ENCODE assay signal across 7 mouse cellular contexts in genomic region chr7:75847489-75847888, GRCm38 (mm10). TPM values are rescaled to one million over a fixed set of nuclear protein-coding genes. Genes with fewer than 3 reads are reported as not detected.
A peak's percentile ranks its signal among the peaks of the same experiment; 100 is the strongest.
DNase-seq lines count a peak whose midpoint lies in the region; ATAC-seq and TF ChIP-seq lines count a peak whose summit lies in the region.

No protein-coding gene starts in this region.

- H3K4me1 ChIP-seq in lung, embryonic 15.5 days, result peaks cover 27% of the 10 kb centered on the region
- H3K4me1 ChIP-seq in forebrain, embryonic 12.5 days, result peaks cover 33% of the 10 kb centered on the region
- peaks cover 12% of the 10 kb centered on the region for H3K4me1 ChIP-seq in limb, embryonic 14.5 days (ENCODE audit: control insufficient read depth, insufficient read depth, low read length)
- peaks cover 13% of the 10 kb centered on the region; the same call in 1 of the 2 replicates for H3K4me1 ChIP-seq in stomach, embryonic 15.5 days

- TF ChIP-seq POLR2A in limb, embryonic 14.5 days (IDR thresholded peaks at IDR 0.05; ENCODE audit: borderline replicate concordance, extremely low read depth, insufficient read depth, insufficient read length), result no peak

- H3K9ac ChIP-seq in lung, embryonic 15.5 days, result peak overlapping the region; percentile 31
- H3K9ac ChIP-seq in forebrain, embryonic 12.5 days, result 0 out of 2 replicates have a peak overlapping the region, but pooled peaks have one; percentile 41
- H3K9ac ChIP-seq in limb, embryonic 14.5 days (ENCODE audit: low read depth, low read length, severe bottlenecking), result peak overlapping the region; percentile 44
- no peak overlapping the region; the same call in 1 of the 2 replicates for H3K9ac ChIP-seq in stomach, embryonic 15.5 days

- DNase-seq in lung, postnatal 14 days, result no peak
- no peak for DNase-seq in limb, embryonic 14.5 days (ENCODE audit: low spot score)
- no peak for DNase-seq in c-Kit-positive CD71-positive TER-119-positive erythroid progenitor cells, embryonic 14.5 days (ENCODE audit: low spot score)
- DNase-seq in left cerebral cortex, adult 11 months (ENCODE audit: low spot score), result no peak

- H3K36me3 ChIP-seq in lung, embryonic 15.5 days, result no peaks in the 10 kb centered on the region
- no peaks in the 10 kb centered on the region; the same call in 1 of the 2 replicates for H3K36me3 ChIP-seq in forebrain, embryonic 12.5 days (replicated peaks)
- peaks cover 9% of the 10 kb centered on the region; the same call in 1 of the 2 replicates for H3K36me3 ChIP-seq in limb, embryonic 14.5 days (ENCODE audit: control insufficient read depth, insufficient read depth, low read length)
- no peaks in the 10 kb centered on the region for H3K36me3 ChIP-seq in stomach, embryonic 15.5 days

- 4% methylated on average over 6 of the region's 6 CpGs for WGBS in lung, embryonic 15.5 days
- 15% methylated on average over 6 of the region's 6 CpGs for WGBS in forebrain, embryonic 12.5 days
- WGBS in limb, embryonic 14.5 days, result 7% methylated on average over 6 of the region's 6 CpGs
- WGBS in stomach, embryonic 15.5 days, result 10% methylated on average over 6 of the region's 6 CpGs

- H3K4me2 ChIP-seq in lung, embryonic 15.5 days, result peak overlapping the region; percentile 58
- peak overlapping the region; percentile 91 for H3K4me2 ChIP-seq in forebrain, embryonic 12.5 days
- peak overlapping the region; percentile 50 for H3K4me2 ChIP-seq in limb, embryonic 14.5 days (replicated peaks; ENCODE audit: low read depth, low read length, severe bottlenecking)
- H3K4me2 ChIP-seq in stomach, embryonic 15.5 days, result peak overlapping the region; percentile 62

- peak overlapping the region; percentile 75; the same call in 1 of the 2 replicates for H3K27ac ChIP-seq in lung, embryonic 15.5 days
- H3K27ac ChIP-seq in forebrain, embryonic 12.5 days, result peak overlapping the region; percentile 21; the same call in 1 of the 2 replicates
- peak overlapping the region; percentile 67 for H3K27ac ChIP-seq in limb, embryonic 14.5 days (replicated peaks; ENCODE audit: low read depth, low read length)
- H3K27ac ChIP-seq in stomach, embryonic 15.5 days, result peak overlapping the region; percentile 90; the same call in 1 of the 2 replicates

- no peaks in the 10 kb centered on the region for H3K27me3 ChIP-seq in lung, embryonic 15.5 days
- H3K27me3 ChIP-seq in forebrain, embryonic 12.5 days, result no peaks in the 10 kb centered on the region
- H3K27me3 ChIP-seq in limb, embryonic 14.5 days (ENCODE audit: control insufficient read depth, insufficient read depth, low read length), result no peaks in the 10 kb centered on the region
- H3K27me3 ChIP-seq in stomach, embryonic 15.5 days (replicated peaks), result no peaks in the 10 kb centered on the region

- H3K4me3 ChIP-seq in lung, embryonic 15.5 days, result peak overlapping the region; percentile 99
- H3K4me3 ChIP-seq in forebrain, embryonic 12.5 days (replicated peaks), result peak overlapping the region; percentile 81
- H3K4me3 ChIP-seq in limb, embryonic 14.5 days (replicated peaks; ENCODE audit: low read length), result peak overlapping the region; percentile 89
- peak overlapping the region; percentile 91 for H3K4me3 ChIP-seq in stomach, embryonic 15.5 days (replicated peaks)

- 0 out of 2 replicates have a peak, but pooled peaks have one; percentile 0 for ATAC-seq in lung, embryonic 15.5 days (ENCODE audit: borderline replicate concordance, extremely low read depth, low FRiP score, low TSS enrichment)
- no peak for ATAC-seq in forebrain, embryonic 12.5 days (ENCODE audit: low FRiP score)
- ATAC-seq in limb, embryonic 14.5 days (ENCODE audit: low FRiP score, low read depth), result 0 out of 2 replicates have a peak, but pooled peaks have one; percentile 1
- ATAC-seq in stomach, embryonic 15.5 days (ENCODE audit: insufficient read depth, low FRiP score, low read depth), result no peak

- no peaks in the 10 kb centered on the region for H3K9me3 ChIP-seq in lung, embryonic 15.5 days
- H3K9me3 ChIP-seq in forebrain, embryonic 12.5 days, result no peaks in the 10 kb centered on the region
- H3K9me3 ChIP-seq in limb, embryonic 14.5 days (ENCODE audit: control insufficient read depth, low read length), result no peaks in the 10 kb centered on the region
- H3K9me3 ChIP-seq in stomach, embryonic 15.5 days, result no peaks in the 10 kb centered on the region

RNA-seq across cellular contexts. Expression of gene Klhl25, which starts 0.6 kb away (rescaled TPM):
- polyA plus RNA-seq in lung, embryonic 15.5 days (2015; fragmentation: Nextera tagmentation; extraction: Ambion mirVana), result 20.4 and 20.9 TPM in 2 replicates
- 24.8 and 25.6 TPM in 2 replicates for polyA plus RNA-seq in forebrain, embryonic 12.5 days (2016; fragmentation: Nextera tagmentation; extraction: Ambion mirVana)
- 17.2 and 20.8 TPM in 2 replicates for polyA plus RNA-seq in limb, embryonic 14.5 days (2012; rRNA removed)
- polyA plus RNA-seq in limb, embryonic 14.5 days (2014; fragmentation: Nextera tagmentation; extraction: Ambion mirVana), result 17.9 and 19.4 TPM in 2 replicates
- 11.5 TPM in 2 replicates for polyA plus RNA-seq in stomach, embryonic 15.5 days (2015; fragmentation: Nextera tagmentation; extraction: Ambion mirVana)

Comparison
In these comparisons a context has a peak if more than half of its experiments do, and no peak if none do; other contexts are left out.
1. ATAC-seq: peak in lung, embryonic 15.5 days (single experiment) and limb, embryonic 14.5 days (single experiment); none in forebrain, embryonic 12.5 days (single experiment) and stomach, embryonic 15.5 days (single experiment).
2. H3K27ac ChIP-seq: peak in every context shown above with its lines; median percentile 90 in stomach, embryonic 15.5 days; 75 in lung, embryonic 15.5 days; 67 in limb, embryonic 14.5 days; 21 in forebrain, embryonic 12.5 days.
3. Peak in every context shown above with its lines, with median percentiles within 50 percentile points of each other: H3K4me2 ChIP-seq and H3K4me3 ChIP-seq.